Mouse (Mus musculus): ENCODE measurements around the gene Parp9.

GRCm38 (mm10) chr16:35984471-35984870 lies 46.2 kb downstream of the Parp9 start:
- TF ChIP-seq CTCF (IDR thresholded peaks at IDR 0.05; ENCODE audit: low read depth, low read length) = no peak
- no peak for TF ChIP-seq POLR2A (IDR thresholded peaks at IDR 0.05; ENCODE audit: extremely low read depth, insufficient read depth, low read length)
